Comparison of ENCODE assay signal across 8 mouse cellular contexts in the genomic region with DNA sequence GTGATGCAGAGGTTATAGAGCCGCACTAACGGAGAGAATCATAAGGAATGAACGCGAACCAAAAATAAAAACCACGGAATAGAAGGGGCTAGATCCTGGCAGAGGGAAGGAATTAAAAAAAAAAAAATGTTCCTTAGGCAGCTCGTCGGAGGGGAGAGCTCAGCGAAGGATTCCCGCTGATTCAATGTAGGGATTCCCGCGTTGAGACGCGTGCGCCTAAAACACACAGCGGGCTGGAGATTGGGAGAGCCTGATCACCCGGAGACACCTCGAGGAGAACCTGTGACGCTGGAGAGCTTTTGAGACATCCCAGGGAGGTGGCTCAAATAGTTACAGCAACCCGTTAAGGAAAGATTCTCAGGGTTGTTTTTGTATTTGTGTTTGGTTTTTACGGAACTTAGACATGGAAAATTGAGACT. TPM values are rescaled to one million over a fixed set of nuclear protein-coding genes. Genes with fewer than 3 reads are reported as not detected.
DNase-seq lines count a peak whose midpoint lies in the region; ATAC-seq and TF ChIP-seq lines count a peak whose summit lies in the region.

No protein-coding gene starts in this region.

- under 1% methylated on average over 20 of the region's 20 CpGs for WGBS in lung, embryonic 15.5 days
- WGBS in forebrain, embryonic 15.5 days, result under 1% methylated on average over 20 of the region's 20 CpGs
- WGBS in limb, embryonic 14.5 days, result under 1% methylated on average over 20 of the region's 20 CpGs
- WGBS in olfactory bulb, adult 2 months, result under 1% methylated on average over 20 of the region's 20 CpGs

- ATAC-seq in lung, embryonic 15.5 days (ENCODE audit: borderline replicate concordance, extremely low read depth, low FRiP score, low TSS enrichment), result no peak
- peak; percentile 51; the same call in 1 of the 2 replicates for ATAC-seq in forebrain, embryonic 15.5 days (replicated peaks)
- no peak for ATAC-seq in limb, embryonic 14.5 days (ENCODE audit: low FRiP score, low read depth)

- peak overlapping the region; percentile 37 for H3K4me3 ChIP-seq in lung, embryonic 15.5 days
- H3K4me3 ChIP-seq in forebrain, embryonic 15.5 days, result peak overlapping the region; percentile 43
- H3K4me3 ChIP-seq in limb, embryonic 14.5 days (replicated peaks; ENCODE audit: low read length), result peak overlapping the region; percentile 34
- H3K4me3 ChIP-seq in olfactory bulb, adult 2 months (ENCODE audit: insufficient read depth, low read depth, low read length), result peak overlapping the region; percentile 41

- no peaks in the 10 kb centered on the region for H3K9me3 ChIP-seq in lung, embryonic 15.5 days
- no peaks in the 10 kb centered on the region for H3K9me3 ChIP-seq in forebrain, embryonic 15.5 days
- H3K9me3 ChIP-seq in limb, embryonic 14.5 days (ENCODE audit: control insufficient read depth, low read length), result no peaks in the 10 kb centered on the region

- no peak overlapping the region for H3K27ac ChIP-seq in lung, embryonic 15.5 days
- no peak overlapping the region for H3K27ac ChIP-seq in forebrain, embryonic 15.5 days (replicated peaks)
- H3K27ac ChIP-seq in limb, embryonic 14.5 days (replicated peaks; ENCODE audit: low read depth, low read length), result no peak overlapping the region
- no peak overlapping the region for H3K27ac ChIP-seq in olfactory bulb, adult 2 months (ENCODE audit: insufficient read depth, low read depth, low read length)

- H3K27me3 ChIP-seq in lung, embryonic 15.5 days, result 0 out of 2 replicates have a peak, but pooled peaks cover 13% of the 10 kb centered on the region
- peaks cover 9% of the 10 kb centered on the region; the same call in 1 of the 2 replicates for H3K27me3 ChIP-seq in forebrain, embryonic 15.5 days
- peaks cover 10% of the 10 kb centered on the region; the same call in 1 of the 2 replicates for H3K27me3 ChIP-seq in limb, embryonic 14.5 days (ENCODE audit: control insufficient read depth, insufficient read depth, low read length)

- no peak for TF ChIP-seq POLR2A in limb, embryonic 14.5 days (IDR thresholded peaks at IDR 0.05; ENCODE audit: borderline replicate concordance, extremely low read depth, insufficient read depth, insufficient read length)
- no peak for TF ChIP-seq POLR2A in olfactory bulb, adult 2 months (IDR thresholded peaks at IDR 0.05; ENCODE audit: insufficient read depth, low read depth, low read length)

- peak overlapping the region; percentile 65 for H3K4me2 ChIP-seq in lung, embryonic 15.5 days
- H3K4me2 ChIP-seq in forebrain, embryonic 15.5 days (replicated peaks), result peak overlapping the region; percentile 59
- H3K4me2 ChIP-seq in limb, embryonic 14.5 days (replicated peaks; ENCODE audit: low read depth, low read length, severe bottlenecking), result peak overlapping the region; percentile 51

- H3K36me3 ChIP-seq in lung, embryonic 15.5 days, result 0 out of 2 replicates have a peak, but pooled peaks cover 2% of the 10 kb centered on the region
- no peaks in the 10 kb centered on the region for H3K36me3 ChIP-seq in forebrain, embryonic 15.5 days
- H3K36me3 ChIP-seq in limb, embryonic 14.5 days (ENCODE audit: control insufficient read depth, insufficient read depth, low read length), result no peaks in the 10 kb centered on the region

- 0 out of 2 replicates have a peak overlapping the region, but pooled peaks have one; percentile 27 for H3K9ac ChIP-seq in lung, embryonic 15.5 days
- H3K9ac ChIP-seq in forebrain, embryonic 15.5 days (replicated peaks), result peak overlapping the region; percentile 38
- H3K9ac ChIP-seq in limb, embryonic 14.5 days (ENCODE audit: low read depth, low read length, severe bottlenecking), result no peak overlapping the region

- H3K4me1 ChIP-seq in lung, embryonic 15.5 days, result peaks cover 16% of the 10 kb centered on the region
- H3K4me1 ChIP-seq in forebrain, embryonic 15.5 days, result no peaks in the 10 kb centered on the region; the same call in none of the 2 replicates
- peaks cover 6% of the 10 kb centered on the region; the same call in 1 of the 2 replicates for H3K4me1 ChIP-seq in limb, embryonic 14.5 days (ENCODE audit: control insufficient read depth, insufficient read depth, low read length)
- H3K4me1 ChIP-seq in olfactory bulb, adult 2 months (ENCODE audit: control insufficient read depth, insufficient read depth, low read length), result peaks cover 8% of the 10 kb centered on the region; the same call in 1 of the 2 replicates

- no peak for DNase-seq in lung, adult 18-20 months
- peak; percentile 61 for DNase-seq in cerebellum, adult 9-10 months
- DNase-seq in limb, embryonic 14.5 days (ENCODE audit: low spot score), result no peak
- DNase-seq in kidney, adult 8-10 months, result no peak
- no peak for DNase-seq in T-cell, adult 2 months (ENCODE audit: low spot score)

- no peak for TF ChIP-seq CTCF in olfactory bulb, adult 2 months (IDR thresholded peaks at IDR 0.05; ENCODE audit: insufficient read depth, low read depth, low read length)

RNA-seq across cellular contexts. Expression of a gene that starts 11.4 kb away (rescaled TPM):
- 13.6 and 14.2 TPM in 2 replicates for polyA plus RNA-seq in lung, embryonic 15.5 days (2015; fragmentation: Nextera tagmentation; extraction: Ambion mirVana)
- polyA plus RNA-seq in forebrain, embryonic 15.5 days (2015; fragmentation: Nextera tagmentation; extraction: Ambion mirVana), result 13.0 and 13.2 TPM in 2 replicates
- polyA plus RNA-seq in limb, embryonic 14.5 days (2012; rRNA removed), result 6.9 and 9.9 TPM in 2 replicates
- polyA plus RNA-seq in limb, embryonic 14.5 days (2014; fragmentation: Nextera tagmentation; extraction: Ambion mirVana), result 12.0 and 12.2 TPM in 2 replicates
- polyA plus RNA-seq in olfactory bulb, adult 2 months (2012; ENCODE audit: insufficient read depth, insufficient read length, low replicate concordance, missing spikeins), result not detected in 2 replicates

RNA-seq across cellular contexts. Expression of a gene that starts 43.2 kb away (rescaled TPM):
- polyA plus RNA-seq in lung, embryonic 15.5 days (2015; fragmentation: Nextera tagmentation; extraction: Ambion mirVana), result 51.9 and 53.3 TPM in 2 replicates
- polyA plus RNA-seq in forebrain, embryonic 15.5 days (2015; fragmentation: Nextera tagmentation; extraction: Ambion mirVana), result 58.3 and 60.9 TPM in 2 replicates
- 15.1 and 20.2 TPM in 2 replicates for polyA plus RNA-seq in limb, embryonic 14.5 days (2012; rRNA removed)
- polyA plus RNA-seq in limb, embryonic 14.5 days (2014; fragmentation: Nextera tagmentation; extraction: Ambion mirVana), result 42.9 and 50.7 TPM in 2 replicates
- polyA plus RNA-seq in olfactory bulb, adult 2 months (2012; ENCODE audit: insufficient read depth, insufficient read length, low replicate concordance, missing spikeins), result not detected in 2 replicates

RNA-seq across cellular contexts. Expression of a gene that starts 53.5 kb away (rescaled TPM):
- 0.14 and 0.26 TPM in 2 replicates for polyA plus RNA-seq in lung, embryonic 15.5 days (2015; fragmentation: Nextera tagmentation; extraction: Ambion mirVana)
- 0.05 and 0.08 TPM in 2 replicates for polyA plus RNA-seq in forebrain, embryonic 15.5 days (2015; fragmentation: Nextera tagmentation; extraction: Ambion mirVana)
- 0.31 and 0.32 TPM in 2 replicates for polyA plus RNA-seq in limb, embryonic 14.5 days (2012; rRNA removed)
- not detected in 2 replicates for polyA plus RNA-seq in limb, embryonic 14.5 days (2014; fragmentation: Nextera tagmentation; extraction: Ambion mirVana)
- polyA plus RNA-seq in olfactory bulb, adult 2 months (2012; ENCODE audit: insufficient read depth, insufficient read length, low replicate concordance, missing spikeins), result not detected in 2 replicates
